Mouse (Mus musculus) layer of hippocampus, postnatal 36 days (tissue): Measurements from ENCODE around the gene Casp6. TPM values are rescaled to one million over a fixed set of nuclear protein-coding genes. Genes with fewer than 3 reads are reported as not detected.

Source experiments
- DNase-seq, 2 experiments: peaks; one replicate each; pipeline ENCODE4 v3.0.0; 2022
- total RNA-seq, 2 experiments: library from RNA; stranded (reverse); gene quantifications; 2 replicates each; pipeline ENCODE4 v1.2.3; 2021

The Casp6 gene
- total RNA-seq, 2 experiments from 2014 or later = 7.0 to 8.6 TPM

GRCm38 (mm10) chr3:129923581-129923980 lies 22.4 kb downstream of the Casp6 start:
- no peak for DNase-seq

GRCm38 (mm10) chr3:129925861-129926260 lies 24.6 kb downstream of the Casp6 start:
- no peak for DNase-seq

GRCm38 (mm10) chr3:129930213-129930778 lies 29.1 kb downstream of the Casp6 start:
- DNase-seq = no peak

DNA sequence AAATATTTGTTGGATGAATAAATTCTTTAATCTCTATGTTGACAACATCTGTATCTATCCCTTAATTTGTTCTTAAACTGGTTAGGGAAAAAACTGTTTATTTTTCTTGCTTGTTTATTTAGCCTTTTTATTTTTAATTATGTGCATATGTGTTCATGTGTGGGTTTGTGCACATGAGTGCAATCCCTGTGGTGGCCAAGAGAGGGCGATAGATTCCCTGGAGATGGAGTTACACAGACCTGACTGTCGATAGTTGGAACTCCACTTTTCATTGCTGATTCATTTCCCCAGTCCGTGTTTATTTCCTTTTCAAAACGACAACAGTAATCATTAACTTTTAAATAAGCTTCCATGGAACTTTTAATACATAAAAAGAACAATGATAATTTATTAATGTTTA lies 31.2 kb downstream of the Casp6 start:
- no peak for DNase-seq

GRCm38 (mm10) chr3:129936561-129936960 lies 35.3 kb downstream of the Casp6 start:
- DNase-seq = no peak

DNA sequence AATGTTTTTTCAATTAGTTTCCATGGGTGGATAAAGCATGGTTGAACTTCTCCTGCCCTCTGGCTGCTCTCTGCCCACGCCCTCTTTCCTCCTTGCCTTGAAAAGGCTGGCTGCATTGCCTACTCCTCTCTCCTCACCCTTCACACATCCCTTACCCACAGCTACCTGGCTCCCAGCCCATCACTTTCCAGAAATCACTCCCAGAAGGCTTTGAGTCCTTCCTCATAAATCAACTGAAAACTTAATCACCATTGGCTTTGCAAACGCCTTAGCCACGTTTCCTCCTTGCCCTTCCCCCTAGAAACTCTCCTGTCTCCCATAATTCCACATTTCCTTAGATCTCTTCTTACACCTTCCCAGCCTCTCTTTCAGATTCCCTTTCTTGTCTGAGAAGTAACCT lies 36.6 kb downstream of the Casp6 start:
- DNase-seq = no peak

DNA sequence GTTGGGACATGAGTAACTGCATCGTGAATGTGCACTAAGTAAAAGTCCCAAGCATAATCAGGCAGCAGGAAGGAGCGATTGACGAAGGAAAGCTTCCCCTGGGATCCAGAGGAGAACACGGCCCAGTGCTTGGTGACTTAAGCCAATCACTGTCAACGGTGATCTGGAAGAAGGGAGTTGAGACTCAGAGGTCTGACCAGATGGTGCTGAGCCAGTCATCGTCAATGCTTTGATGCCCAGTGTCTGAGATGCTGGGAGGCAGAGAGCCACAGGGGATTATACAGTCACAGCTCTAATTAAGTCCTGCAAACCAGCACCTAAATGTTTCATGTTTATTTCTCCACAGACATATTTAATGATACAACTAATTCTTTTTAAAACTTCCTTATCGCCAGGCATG lies 37.8 kb downstream of the Casp6 start:
- DNase-seq = no peak

DNA sequence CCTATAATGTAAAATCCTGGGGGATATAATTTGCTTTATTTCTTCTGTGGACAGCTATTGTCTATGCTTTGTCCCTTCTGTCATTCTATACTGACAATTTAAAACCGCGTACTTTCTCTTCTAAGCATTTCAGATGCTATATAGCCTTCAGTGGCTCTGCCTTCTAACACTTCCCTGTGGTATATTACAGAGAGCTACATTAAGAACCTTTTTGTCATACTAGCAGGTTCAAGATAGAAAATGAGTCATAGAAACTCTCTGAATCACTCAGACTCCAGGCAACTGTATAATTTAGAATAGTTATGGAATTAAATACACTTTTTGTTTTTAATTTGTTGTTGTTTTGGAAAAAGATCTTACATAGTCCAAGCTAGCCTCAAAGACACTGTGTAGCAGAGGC lies 39.6 kb downstream of the Casp6 start:
- no peak for DNase-seq

- no peak for DNase-seq
Measured at GRCm38 (mm10) chr3:129941291-129941690, 40.1 kb downstream of the Casp6 start.

- DNase-seq = no peak
Measured at GRCm38 (mm10) chr3:129943813-129944212, 42.6 kb downstream of the Casp6 start.

DNA sequence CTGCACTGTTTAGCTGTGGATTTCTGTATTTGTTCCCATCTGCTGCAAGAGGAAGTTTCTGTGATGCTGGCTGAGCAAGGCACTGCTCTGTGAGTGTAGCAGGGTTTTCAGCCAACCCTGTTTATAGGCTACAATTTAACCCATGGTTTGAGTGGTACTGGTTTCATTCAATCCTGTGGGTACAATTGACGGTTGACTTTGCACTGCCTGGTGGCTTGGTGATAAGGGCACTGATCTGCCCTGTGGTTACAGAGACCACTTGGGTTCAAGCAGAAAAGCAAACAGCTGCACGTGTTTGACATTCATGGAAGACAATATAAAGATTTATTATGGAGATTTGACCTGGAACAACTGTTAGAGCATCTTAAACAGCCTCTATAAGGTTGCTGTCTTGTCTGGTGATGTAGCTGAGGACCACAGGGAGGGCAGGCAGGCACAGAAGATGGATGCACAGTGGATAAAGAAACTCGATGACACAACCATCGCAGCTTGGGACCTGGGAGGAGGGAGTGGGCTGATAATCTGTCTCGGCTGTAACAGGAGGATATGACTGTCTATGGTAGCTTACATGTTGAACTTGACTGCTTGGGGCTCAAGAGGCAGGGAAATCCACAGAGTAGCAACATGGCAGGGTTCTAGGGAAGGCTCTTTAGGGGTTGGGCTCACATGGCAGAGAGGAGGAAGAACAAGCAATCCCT lies 45.1 kb downstream of the Casp6 start:
- no peak for DNase-seq

GRCm38 (mm10) chr3:129948359-129948758 lies 47.1 kb downstream of the Casp6 start:
- DNase-seq = peak in 1 of 2 experiments; percentile 28

DNA sequence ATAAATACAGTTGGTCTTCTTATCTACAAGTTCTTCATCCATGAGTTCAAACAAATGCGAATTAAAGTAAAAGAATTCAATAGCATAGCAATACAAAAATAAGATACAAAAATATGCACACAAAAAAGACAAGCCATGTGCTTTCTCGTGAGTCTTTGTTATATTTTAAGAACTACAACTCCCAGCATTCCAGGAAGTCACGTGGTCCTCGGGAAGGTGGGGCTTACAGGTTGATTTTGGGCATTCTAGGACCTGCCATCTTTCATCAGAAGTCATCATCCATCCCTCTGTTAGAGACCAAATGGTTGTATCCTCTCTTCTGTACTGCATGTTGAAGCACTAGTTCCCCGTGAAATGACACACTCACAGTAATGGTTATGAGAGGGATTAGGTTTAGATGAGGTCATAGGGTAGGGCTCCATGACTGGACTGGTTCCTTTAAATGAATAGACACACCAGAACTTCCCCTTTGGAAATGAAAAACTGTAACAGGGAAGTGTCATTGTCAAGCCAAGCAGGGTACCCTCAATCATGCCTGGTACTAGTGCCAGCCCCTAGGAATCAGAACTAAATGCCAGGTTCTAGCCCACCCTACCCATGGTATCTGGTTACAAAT lies 48.0 kb downstream of the Casp6 start:
- DNase-seq = no peak

GRCm38 (mm10) chr3:129953296-129953695 lies 52.1 kb downstream of the Casp6 start:
- no peak for DNase-seq

GRCm38 (mm10) chr3:129962533-129962932 lies 61.3 kb downstream of the Casp6 start:
- no peak for DNase-seq

Other genes with a start within 250 kb of the Casp6 start
- gene Egf, start 146.1 kb upstream of the Casp6 start, total RNA-seq = 1 to 10 TPM; 1.2 to 2.0 TPM
- not detected for gene Lrit3, start 97.4 kb upstream of the Casp6 start, total RNA-seq
- under 1 TPM; 0.45 to 0.66 TPM for gene Rrh, start 78.8 kb upstream of the Casp6 start, total RNA-seq
- gene Gar1, start 70.0 kb upstream of the Casp6 start, total RNA-seq = 10 to 100 TPM; 43.8 to 45.6 TPM
- not detected for gene Cfi, start 65.5 kb upstream of the Casp6 start, total RNA-seq
- 10 to 100 TPM; 24.3 to 27.2 TPM for gene Pla2g12a, start 22.8 kb upstream of the Casp6 start, total RNA-seq
- gene Mcub, start 68.8 kb downstream of the Casp6 start, total RNA-seq = 1 to 10 TPM; 3.0 to 3.2 TPM
- 10 to 100 TPM; 58.6 to 65.4 TPM for gene Sec24b, start 160.1 kb downstream of the Casp6 start, total RNA-seq
- gene Col25a1, start 230.1 kb downstream of the Casp6 start, total RNA-seq = 10 to 100 TPM; 77.6 to 79.5 TPM